Mouse (Mus musculus): ENCODE measurements at regions not wholly inside any gene's neighbourhood (a gene's known extent, or its start where the extent isn't known, plus 50 kb on each side); places are given as distances from the start of the nearest gene placed in this dataset.

GRCm38 (mm10) chr6:51177701-51178060, 254.8 kb upstream of the Nfe2l3 start:
- no peaks in the 10 kb centered on the region for H3K9me3 ChIP-seq (ENCODE audit: low read length)
- H3K4me3 ChIP-seq (ENCODE audit: low read depth, low read length) = no peak overlapping the region
- no peak overlapping the region for H3K4me2 ChIP-seq (ENCODE audit: low read depth)
- H3K4me1 ChIP-seq (ENCODE audit: insufficient read depth) = no peaks in the 10 kb centered on the region
- H3K36me3 ChIP-seq (ENCODE audit: insufficient read depth) = no peaks in the 10 kb centered on the region
- DNase-seq (peak; percentile 56), ATAC-seq (no peak)
- no peak overlapping the region for H3K9ac ChIP-seq
- no peak for TF ChIP-seq CTCF (IDR thresholded peaks at IDR 0.05; ENCODE audit: low read depth)
- no peak overlapping the region for H3K27ac ChIP-seq (ENCODE audit: low read depth, low read length)
- H3K27me3 ChIP-seq (ENCODE audit: insufficient read depth, low read length) = peaks cover 84% of the 10 kb centered on the region
- WGBS = 2% methylated on average over 14 of the region's 14 CpGs

- TF ChIP-seq CTCF (IDR thresholded peaks at IDR 0.05; ENCODE audit: low read depth) = no peak
- H3K9ac ChIP-seq = no peak overlapping the region
Observed at GRCm38 (mm10) chr6:51178061-51178791, 254.2 kb upstream of the Nfe2l3 start.

DNA sequence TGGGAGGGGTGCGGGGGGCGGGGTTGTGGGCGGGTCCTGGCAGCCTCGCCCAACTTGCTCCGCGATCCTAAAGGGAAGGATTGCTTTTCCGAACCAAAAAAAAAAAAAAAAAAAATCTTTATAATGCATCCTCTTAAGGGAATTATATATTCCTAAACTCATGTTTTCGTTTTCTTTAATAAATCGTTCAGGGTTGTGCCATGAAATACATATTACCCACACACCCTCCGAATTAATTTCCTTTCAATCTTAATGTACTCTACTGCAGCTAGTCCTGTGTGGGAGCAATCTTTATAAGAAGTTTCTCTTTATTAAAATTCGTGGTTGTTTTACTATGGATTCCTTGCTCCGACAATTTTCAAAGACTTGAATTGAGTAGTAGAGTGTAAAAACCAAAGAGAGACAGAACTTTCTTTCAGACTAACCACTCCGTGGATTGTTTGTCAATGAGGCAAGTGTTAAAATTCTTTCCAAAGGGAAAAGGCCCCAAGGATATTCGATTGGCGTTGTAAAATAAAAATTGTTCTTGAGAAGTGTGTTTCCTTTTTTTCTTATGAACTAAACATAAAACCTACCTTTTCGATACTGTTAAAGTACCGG, 253.6 kb upstream of the Nfe2l3 start:
- Histone ChIP-seq H3K4me1 (ENCODE audit: insufficient read depth) (no peaks in the 10 kb centered on the region), H3K27me3 (ENCODE audit: insufficient read depth, low read length) (peaks cover 87% of the 10 kb centered on the region), H3K9me3 (ENCODE audit: low read length) (no peaks in the 10 kb centered on the region), H3K9ac (no peak overlapping the region), H3K4me3 (ENCODE audit: low read depth, low read length) (no peak overlapping the region), H3K36me3 (ENCODE audit: insufficient read depth) (no peaks in the 10 kb centered on the region), H3K27ac (ENCODE audit: low read depth, low read length) (no peak overlapping the region), H3K4me2 (ENCODE audit: low read depth) (no peak overlapping the region)
- TF ChIP-seq CTCF (IDR thresholded peaks at IDR 0.05; ENCODE audit: low read depth) = no peak
- peak; percentile 78 for DNase-seq
- WGBS = 3% methylated on average over 17 of the region's 17 CpGs
- no peak for ATAC-seq

More at GRCm38 (mm10) chr6:51178061-51178791, 254.2 kb upstream of the Nfe2l3 start:
- ATAC-seq (peak; percentile 96), DNase-seq (peak; percentile 86)
- Histone ChIP-seq H3K9me3 (ENCODE audit: low read length) (no peaks in the 10 kb centered on the region), H3K27ac (ENCODE audit: low read depth, low read length) (no peak overlapping the region), H3K4me3 (ENCODE audit: low read depth, low read length) (no peak overlapping the region), H3K36me3 (ENCODE audit: insufficient read depth) (no peaks in the 10 kb centered on the region), H3K27me3 (ENCODE audit: insufficient read depth, low read length) (peaks cover 86% of the 10 kb centered on the region), H3K4me1 (ENCODE audit: insufficient read depth) (no peaks in the 10 kb centered on the region), H3K4me2 (ENCODE audit: low read depth) (no peak overlapping the region)
- WGBS = under 1% methylated on average over 30 of the region's 34 CpGs

- Histone ChIP-seq H3K27me3 (ENCODE audit: insufficient read depth, low read length) (peaks cover 88% of the 10 kb centered on the region), H3K9ac (no peak overlapping the region), H3K4me3 (ENCODE audit: low read depth, low read length) (no peak overlapping the region), H3K27ac (ENCODE audit: low read depth, low read length) (no peak overlapping the region), H3K4me2 (ENCODE audit: low read depth) (no peak overlapping the region), H3K4me1 (ENCODE audit: insufficient read depth) (no peaks in the 10 kb centered on the region), H3K9me3 (ENCODE audit: low read length) (no peaks in the 10 kb centered on the region), H3K36me3 (ENCODE audit: insufficient read depth) (no peaks in the 10 kb centered on the region)
- ATAC-seq (no peak), DNase-seq (peak; percentile 71)
- WGBS = 7% methylated on average over 17 of the region's 17 CpGs
- no peak for TF ChIP-seq CTCF (IDR thresholded peaks at IDR 0.05; ENCODE audit: low read depth)
Observed at GRCm38 (mm10) chr6:51179741-51180537, 252.5 kb upstream of the Nfe2l3 start.

GRCm38 (mm10) chr6:51180881-51181875, 251.3 kb upstream of the Nfe2l3 start:
- Histone ChIP-seq H3K4me2 (ENCODE audit: low read depth) (no peak overlapping the region), H3K27ac (ENCODE audit: low read depth, low read length) (no peak overlapping the region), H3K4me1 (ENCODE audit: insufficient read depth) (no peaks in the 10 kb centered on the region), H3K36me3 (ENCODE audit: insufficient read depth) (no peaks in the 10 kb centered on the region), H3K9ac (no peak overlapping the region), H3K27me3 (ENCODE audit: insufficient read depth, low read length) (peaks cover 90% of the 10 kb centered on the region), H3K4me3 (ENCODE audit: low read depth, low read length) (no peak overlapping the region), H3K9me3 (ENCODE audit: low read length) (no peaks in the 10 kb centered on the region)
- TF ChIP-seq CTCF (IDR thresholded peaks at IDR 0.05; ENCODE audit: low read depth) = no peak
- ATAC-seq = no peak
- 5% methylated on average over 11 of the region's 11 CpGs for WGBS
- peak; percentile 75 for DNase-seq

DNA sequence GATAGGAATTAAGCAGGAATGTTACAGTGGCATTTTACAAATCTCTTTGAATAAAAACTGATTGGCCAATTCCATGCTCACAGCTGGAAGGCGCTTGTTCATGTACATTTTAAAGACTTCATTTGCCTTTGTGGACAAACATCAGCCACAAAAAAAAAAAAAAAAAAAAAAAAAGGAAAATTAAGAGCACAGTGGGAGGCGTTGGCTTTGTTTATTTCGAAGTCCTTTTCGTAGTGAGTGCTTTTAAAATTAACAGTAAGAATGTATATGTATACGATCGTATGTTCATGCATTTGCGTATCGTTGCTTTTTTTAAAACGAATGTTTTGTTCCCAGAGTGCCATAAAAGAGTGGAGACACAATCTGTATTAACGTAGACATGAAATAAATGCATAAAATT, 250.6 kb upstream of the Nfe2l3 start:
- Histone ChIP-seq H3K4me1 (ENCODE audit: insufficient read depth) (no peaks in the 10 kb centered on the region), H3K4me2 (ENCODE audit: low read depth) (no peak overlapping the region), H3K9ac (no peak overlapping the region), H3K36me3 (ENCODE audit: insufficient read depth) (no peaks in the 10 kb centered on the region), H3K4me3 (ENCODE audit: low read depth, low read length) (no peak overlapping the region), H3K27me3 (ENCODE audit: insufficient read depth, low read length) (peaks cover 91% of the 10 kb centered on the region), H3K27ac (ENCODE audit: low read depth, low read length) (no peak overlapping the region), H3K9me3 (ENCODE audit: low read length) (no peaks in the 10 kb centered on the region)
- no peak for ATAC-seq
- no peak for TF ChIP-seq CTCF (IDR thresholded peaks at IDR 0.05; ENCODE audit: low read depth)
- WGBS = 26% methylated on average over 10 of the region's 10 CpGs
- DNase-seq = peak; percentile 51

All from forebrain, postnatal 0 days (tissue).